Mouse (Mus musculus) stomach, embryonic 16.5 days (tissue): ENCODE results near the gene Rcsd1. TPM values are rescaled to one million over a fixed set of nuclear protein-coding genes. Genes with fewer than 3 reads are reported as not detected.

ENCODE experiments used
- ATAC-seq: fragments of 200-750 bp; cut with Nextera tagmentation; 2 replicates; pipeline ENCODE4 v1.8.0; 2017; ENCODE audit warnings: moderate number of reproducible peaks, moderate TSS enrichment; ENCODE audit not compliant: insufficient read depth, low FRiP score
- H3K27ac ChIP-seq: fragments of 300-500 bp; sonication (generic); 2 replicates; pipeline ENCODE4 v1.5.1; 2014; ENCODE audit warnings: low read length
- H3K27me3 ChIP-seq: fragments of 300-500 bp; sonication (generic); 2 replicates; pipeline ENCODE4 v1.6.1; 2014; ENCODE audit warnings: low read length, control low read depth, mixed read lengths; ENCODE audit not compliant: control insufficient read depth, insufficient read depth
- H3K36me3 ChIP-seq: fragments of 300-500 bp; sonication (generic); 2 replicates; pipeline ENCODE4 v1.6.1; 2014; ENCODE audit warnings: low read length; ENCODE audit not compliant: control insufficient read depth, insufficient read depth
- H3K4me1 ChIP-seq: fragments of 300-500 bp; sonication (generic); 2 replicates; pipeline ENCODE4 v1.6.1; 2014; ENCODE audit warnings: low read length, control low read depth, mixed read lengths; ENCODE audit not compliant: control insufficient read depth, insufficient read depth
- H3K4me2 ChIP-seq: fragments of 300-500 bp; sonication (generic); 2 replicates; pipeline ENCODE4 v1.6.1; 2014; ENCODE audit warnings: low read depth, low read length, mixed read lengths
- H3K4me3 ChIP-seq: fragments of 300-500 bp; sonication (generic); replicated peaks from 2 replicates; pipeline ENCODE4 v1.5.1; 2014; ENCODE audit warnings: mild to moderate bottlenecking, low read length
- H3K9ac ChIP-seq: fragments of 300-500 bp; sonication (generic); 2 replicates; pipeline ENCODE4 v1.6.1; 2014; ENCODE audit warnings: low read length
- H3K9me3 ChIP-seq: fragments of 300-500 bp; sonication (generic); replicated peaks from 2 replicates; pipeline ENCODE4 v1.6.1; 2016; ENCODE audit warnings: low read length, control low read depth; ENCODE audit not compliant: control insufficient read depth
- WGBS: fragments of 180-500 bp; shearing (Covaris S2); extraction: QIAGEN DNeasy Blood & Tissue Kit; methylation state at CpG from one replicate; pipeline ENCODE4 v1.1.7; 2014; 5-methylcytosine and 5-hydroxymethylcytosine counted together
- polyA plus RNA-seq: library from polyadenylated mRNA; unstranded; fragments of >200 nt; fragmentation: Nextera tagmentation; extraction: Ambion mirVana; gene quantifications from 2 replicates; pipeline ENCODE4 v1.2.1, GENCODE M21; 2015

Rcsd1 gene
- polyA plus RNA-seq: 42.1 and 44.4 TPM in 2 replicates

GRCm38 (mm10) chr1:165709629-165710256 lies at the start of gene Rcsd1:
Gene Rcsd1 (minus strand): TSS chr1:165709757.
- Histone ChIP-seq H3K4me3 (peak within 1 kb of the TSS; percentile 74), H3K27ac (peak within 1 kb of the TSS; percentile 85), H3K27me3 (no peaks in the 10 kb centered on the region), H3K4me1 (peaks cover 37% of the 10 kb centered on the region), H3K4me2 (peak within 1 kb of the TSS; percentile 78), H3K9me3 (no peaks in the 10 kb centered on the region), H3K9ac (peak within 1 kb of the TSS; percentile 84; the same call in 1 of the 2 replicates), H3K36me3 (no peaks in the 10 kb centered on the region)
- WGBS: 44% methylated on average over 5 of the region's 5 CpGs
- no peak for ATAC-seq

- no peak overlapping the region for H3K27ac ChIP-seq
- no peak overlapping the region for H3K9ac ChIP-seq
- H3K27me3 ChIP-seq: no peaks in the 10 kb centered on the region
- 31% methylated on average over 4 of the region's 4 CpGs for WGBS
- H3K4me3 ChIP-seq: no peak overlapping the region
- H3K36me3 ChIP-seq: no peaks in the 10 kb centered on the region
- no peak for ATAC-seq
- H3K9me3 ChIP-seq: no peaks in the 10 kb centered on the region
- no peak overlapping the region for H3K4me2 ChIP-seq
- 0 out of 2 replicates have a peak, but pooled peaks cover 3% of the 10 kb centered on the region for H3K4me1 ChIP-seq
Observed at GRCm38 (mm10) chr1:165755194-165755593, 45.6 kb upstream of the Rcsd1 start.

- H3K27ac ChIP-seq: no peak overlapping the region
- no peaks in the 10 kb centered on the region for H3K36me3 ChIP-seq
- H3K4me1 ChIP-seq: 0 out of 2 replicates have a peak, but pooled peaks cover 3% of the 10 kb centered on the region
- ATAC-seq: no peak
- WGBS: 88% methylated on average over 6 of the region's 6 CpGs
- H3K4me3 ChIP-seq: no peak overlapping the region
- no peaks in the 10 kb centered on the region for H3K9me3 ChIP-seq
- no peak overlapping the region for H3K9ac ChIP-seq
- H3K27me3 ChIP-seq: no peaks in the 10 kb centered on the region
- H3K4me2 ChIP-seq: no peak overlapping the region
Observed at GRCm38 (mm10) chr1:165754205-165754604, 44.6 kb upstream of the Rcsd1 start.

GRCm38 (mm10) chr1:165751838-165752237 lies 42.3 kb upstream of the Rcsd1 start:
- Histone ChIP-seq H3K4me1 (peaks cover 9% of the 10 kb centered on the region), H3K9me3 (no peaks in the 10 kb centered on the region), H3K4me2 (no peak overlapping the region), H3K9ac (no peak overlapping the region), H3K36me3 (no peaks in the 10 kb centered on the region), H3K4me3 (no peak overlapping the region), H3K27ac (no peak overlapping the region), H3K27me3 (no peaks in the 10 kb centered on the region)
- WGBS: 71% methylated on average over 5 of the region's 5 CpGs
- ATAC-seq: no peak

GRCm38 (mm10) chr1:165751142-165751541 lies 41.6 kb upstream of the Rcsd1 start:
- no peak overlapping the region for H3K4me2 ChIP-seq
- H3K4me3 ChIP-seq: no peak overlapping the region
- no peaks in the 10 kb centered on the region for H3K27me3 ChIP-seq

GRCm38 (mm10) chr1:165748053-165748452 lies 38.5 kb upstream of the Rcsd1 start:
- H3K4me1 ChIP-seq: peaks cover 7% of the 10 kb centered on the region
- ATAC-seq: peak; percentile 91; the same call in 1 of the 2 replicates
- H3K9ac ChIP-seq: no peak overlapping the region
- 17% methylated on average over 11 of the region's 11 CpGs for WGBS
- no peak overlapping the region; the same call in 1 of the 2 replicates for H3K27ac ChIP-seq
- no peaks in the 10 kb centered on the region for H3K36me3 ChIP-seq
- H3K4me2 ChIP-seq: no peak overlapping the region
- no peak overlapping the region for H3K4me3 ChIP-seq
- H3K9me3 ChIP-seq: no peaks in the 10 kb centered on the region
- no peaks in the 10 kb centered on the region for H3K27me3 ChIP-seq

More at GRCm38 (mm10) chr1:165751142-165751541, 41.6 kb upstream of the Rcsd1 start:
- no peak for ATAC-seq
- H3K36me3 ChIP-seq: no peaks in the 10 kb centered on the region
- no peak overlapping the region for H3K27ac ChIP-seq
- H3K9me3 ChIP-seq: no peaks in the 10 kb centered on the region
- no peak overlapping the region for H3K9ac ChIP-seq
- H3K4me1 ChIP-seq: peaks cover 9% of the 10 kb centered on the region

GRCm38 (mm10) chr1:165741989-165742388 lies 32.4 kb upstream of the Rcsd1 start:
- H3K4me3 ChIP-seq: no peak overlapping the region
- no peak overlapping the region for H3K4me2 ChIP-seq
- no peaks in the 10 kb centered on the region for H3K9me3 ChIP-seq
- ATAC-seq: no peak
- no peaks in the 10 kb centered on the region; the same call in 1 of the 2 replicates for H3K4me1 ChIP-seq
- 82% methylated on average over 8 of the region's 8 CpGs for WGBS
- no peaks in the 10 kb centered on the region for H3K36me3 ChIP-seq
- no peak overlapping the region for H3K9ac ChIP-seq
- H3K27ac ChIP-seq: no peak overlapping the region
- H3K27me3 ChIP-seq: no peaks in the 10 kb centered on the region

GRCm38 (mm10) chr1:165738985-165739384 lies 29.4 kb upstream of the Rcsd1 start:
- no peak overlapping the region for H3K4me3 ChIP-seq
- H3K4me2 ChIP-seq: no peak overlapping the region
- H3K27ac ChIP-seq: no peak overlapping the region
- no peaks in the 10 kb centered on the region; the same call in 1 of the 2 replicates for H3K4me1 ChIP-seq
- 69% methylated on average over 1 of the region's 1 CpGs for WGBS
- no peaks in the 10 kb centered on the region for H3K36me3 ChIP-seq
- no peak for ATAC-seq
- no peaks in the 10 kb centered on the region for H3K9me3 ChIP-seq
- H3K9ac ChIP-seq: no peak overlapping the region
- no peaks in the 10 kb centered on the region for H3K27me3 ChIP-seq

GRCm38 (mm10) chr1:165737867-165738266 lies 28.3 kb upstream of the Rcsd1 start:
- H3K36me3 ChIP-seq: no peaks in the 10 kb centered on the region
- 51% methylated on average over 3 of the region's 3 CpGs for WGBS
- ATAC-seq: no peak
- H3K4me2 ChIP-seq: no peak overlapping the region
- H3K9ac ChIP-seq: no peak overlapping the region
- no peaks in the 10 kb centered on the region for H3K9me3 ChIP-seq
- no peaks in the 10 kb centered on the region; the same call in 1 of the 2 replicates for H3K4me1 ChIP-seq
- no peak overlapping the region for H3K4me3 ChIP-seq
- H3K27me3 ChIP-seq: no peaks in the 10 kb centered on the region
- H3K27ac ChIP-seq: no peak overlapping the region
